Mouse (Mus musculus) MEL (cell line): ENCODE results near the gene Cables2. TPM values are rescaled to one million over a fixed set of nuclear protein-coding genes. Genes with fewer than 3 reads are reported as not detected.

Source experiments
- DNase-seq: peaks from one replicate; pipeline ENCODE4 v3.0.0; 2011; ENCODE audit warnings: low read depth, low spot score
- H3K27ac ChIP-seq: 2 replicates; pipeline ENCODE4 v1.5.1; 2012; ENCODE audit warnings: low read depth, mild to moderate bottlenecking, control low read depth, low read length, moderate library complexity; ENCODE audit not compliant: control insufficient read depth
- H3K27me3 ChIP-seq, 2 experiments: fragments of 150-350 bp in 1 of 2; sonication (generic) in 1 of 2; 2 replicates each; pipeline ENCODE4 v1.6.1; 2012; ENCODE audit warnings: low read length in 2 of 2, mild to moderate bottlenecking in 2 of 2, improper control_type of control experiment in 1 of 2, moderate library complexity in 1 of 2; ENCODE audit not compliant: insufficient read depth in 2 of 2, control insufficient read depth in 1 of 2
- H3K36me3 ChIP-seq, 2 experiments: 2 replicates each; pipeline ENCODE4 v1.6.1; 2012 to 2014; ENCODE audit warnings: low read length in 2 of 2, improper control_type of control experiment in 1 of 2, inconsistent platforms in 1 of 2, mild to moderate bottlenecking in 1 of 2; ENCODE audit not compliant: insufficient read depth in 2 of 2, control insufficient read depth in 1 of 2
- H3K4me1 ChIP-seq, 2 experiments: fragments of 150-350 bp in 1 of 2; sonication (generic) in 1 of 2; 2 replicates each; pipeline ENCODE4 v1.6.1; 2012; ENCODE audit warnings: low read length in 2 of 2, improper control_type of control experiment in 1 of 2, mild to moderate bottlenecking in 1 of 2; ENCODE audit not compliant: insufficient read depth in 2 of 2, control insufficient read depth in 1 of 2
- H3K4me3 ChIP-seq, 2 experiments: fragments of 150-350 bp in 1 of 2; sonication (generic) in 1 of 2; 2 replicates each; pipeline ENCODE4 v1.5.1; 2012; ENCODE audit warnings: low read depth in 2 of 2, low read length in 2 of 2, mild to moderate bottlenecking in 2 of 2, moderate library complexity in 2 of 2, control low read depth in 1 of 2, improper control_type of control experiment in 1 of 2; ENCODE audit not compliant: control insufficient read depth in 1 of 2, insufficient read depth in 1 of 2
- H3K79me2 ChIP-seq: 2 replicates; pipeline ENCODE4 v1.6.1; 2012; ENCODE audit warnings: mild to moderate bottlenecking, low read length, moderate library complexity; ENCODE audit not compliant: control insufficient read depth, poor library complexity, insufficient read depth
- H3K9ac ChIP-seq: 2 replicates; pipeline ENCODE4 v1.6.1; 2012; ENCODE audit warnings: low read depth, mild to moderate bottlenecking, control low read depth, low read length, moderate library complexity; ENCODE audit not compliant: control insufficient read depth, poor library complexity, severe bottlenecking
- H3K9me3 ChIP-seq: fragments of 150-350 bp; sonication (generic); replicated peaks from 2 replicates; pipeline ENCODE4 v1.6.1; 2012; ENCODE audit warnings: mild to moderate bottlenecking, low read length, improper control_type of control experiment, moderate library complexity; ENCODE audit not compliant: insufficient read depth
- BHLHE40 ChIP-seq: IDR thresholded peaks from 2 replicates; pipeline ENCODE4 v1.6.1; 2012; ENCODE audit warnings: low read depth, mild to moderate bottlenecking, inconsistent platforms, low read length, improper control_type of control experiment, borderline replicate concordance
- CHD1 ChIP-seq: IDR thresholded peaks from 2 replicates; pipeline ENCODE4 v1.6.1; 2012; ENCODE audit warnings: low read depth, mild to moderate bottlenecking, inconsistent platforms, low read length, improper control_type of control experiment
- CTCF ChIP-seq, 3 experiments: IDR thresholded peaks in 2 of 3; conservative IDR thresholded peaks in 1 of 3; 2 replicates each; pipeline ENCODE4 v1.5.1; 2011 to 2012; ENCODE audit warnings: low read length in 3 of 3, low read depth in 2 of 3, mild to moderate bottlenecking in 2 of 3, improper control_type of control experiment in 1 of 3, inconsistent platforms in 1 of 3, mixed read lengths in 1 of 3, moderate library complexity in 1 of 3; ENCODE audit not compliant: control insufficient read depth in 1 of 3, insufficient read depth in 1 of 3, poor library complexity in 1 of 3, severe bottlenecking in 1 of 3
- ELF1 ChIP-seq: IDR thresholded peaks from 2 replicates; pipeline ENCODE4 v1.6.1; 2014; ENCODE audit warnings: low read depth, mild to moderate bottlenecking, inconsistent platforms, low read length, improper control_type of control experiment, moderate library complexity
- EP300 ChIP-seq, 2 experiments: IDR thresholded peaks; 2 replicates each; pipeline ENCODE4 v1.6.1; 2011; ENCODE audit warnings: improper control_type of control experiment in 2 of 2, low read length in 2 of 2, low read depth in 1 of 2, mild to moderate bottlenecking in 1 of 2
- GABPA ChIP-seq: IDR thresholded peaks from 2 replicates; pipeline ENCODE4 v1.6.1; 2012; ENCODE audit warnings: low read depth, mild to moderate bottlenecking, inconsistent platforms, low read length, improper control_type of control experiment, moderate library complexity
- HCFC1 ChIP-seq: IDR thresholded peaks from 2 replicates; pipeline ENCODE4 v1.6.1; 2012; ENCODE audit warnings: low read depth, mild to moderate bottlenecking, inconsistent platforms, low read length, improper control_type of control experiment, moderate library complexity
- MAFK ChIP-seq: IDR thresholded peaks from 2 replicates; pipeline ENCODE4 v1.6.1; 2011; ENCODE audit warnings: low read depth, mild to moderate bottlenecking, low read length, improper control_type of control experiment, borderline replicate concordance
- MEF2A ChIP-seq: IDR thresholded peaks from 2 replicates; pipeline ENCODE4 v1.6.1; 2014; ENCODE audit warnings: low read depth, mild to moderate bottlenecking, inconsistent platforms, low read length, improper control_type of control experiment; ENCODE audit not compliant: poor library complexity, insufficient replicate concordance, severe bottlenecking; ENCODE audit errors: extremely low read depth
- MYC ChIP-seq: IDR thresholded peaks from 2 replicates; pipeline ENCODE4 v1.6.1; 2011; ENCODE audit warnings: low read depth, mild to moderate bottlenecking, low read length, improper control_type of control experiment, moderate library complexity
- POLR2A ChIP-seq, 2 experiments: IDR thresholded peaks; 2 replicates each; pipeline ENCODE4 v1.6.1; 2011 to 2012; ENCODE audit warnings: low read length in 2 of 2, mild to moderate bottlenecking in 2 of 2, control low read depth in 1 of 2, improper control_type of control experiment in 1 of 2, low read depth in 1 of 2, moderate library complexity in 1 of 2; ENCODE audit not compliant: control insufficient read depth in 1 of 2, insufficient read depth in 1 of 2, poor library complexity in 1 of 2
- RCOR1 ChIP-seq: IDR thresholded peaks from 2 replicates; pipeline ENCODE4 v1.6.1; 2012; ENCODE audit warnings: low read depth, mild to moderate bottlenecking, inconsistent platforms, low read length, improper control_type of control experiment
- SIN3A ChIP-seq: IDR thresholded peaks from 2 replicates; pipeline ENCODE4 v1.6.1; 2012; ENCODE audit warnings: low read length, improper control_type of control experiment, inconsistent platforms
- SMC3 ChIP-seq: IDR thresholded peaks from 2 replicates; pipeline ENCODE4 v1.6.1; 2011; ENCODE audit warnings: low read depth, low read length, improper control_type of control experiment
- TBP ChIP-seq: IDR thresholded peaks from 2 replicates; pipeline ENCODE4 v1.8.0; 2011; ENCODE audit warnings: low read depth, low read length, improper control_type of control experiment
- USF1 ChIP-seq: IDR thresholded peaks from 2 replicates; pipeline ENCODE4 v1.6.1; 2014; ENCODE audit warnings: low read depth, mild to moderate bottlenecking, inconsistent platforms, low read length, improper control_type of control experiment, moderate library complexity
- ZC3H11A ChIP-seq: IDR thresholded peaks from 2 replicates; pipeline ENCODE4 v1.6.1; 2012; ENCODE audit warnings: low read depth, mild to moderate bottlenecking, inconsistent platforms, low read length, improper control_type of control experiment
- ZKSCAN1 ChIP-seq: IDR thresholded peaks from 2 replicates; pipeline ENCODE4 v1.6.1; 2012; ENCODE audit warnings: low read depth, mild to moderate bottlenecking, inconsistent platforms, low read length, improper control_type of control experiment, moderate library complexity
- ZNF384 ChIP-seq: IDR thresholded peaks from 2 replicates; pipeline ENCODE4 v1.6.1; 2012; ENCODE audit warnings: low read depth, mild to moderate bottlenecking, inconsistent platforms, low read length, improper control_type of control experiment
- polyA plus RNA-seq, 2 experiments: library from polyadenylated mRNA; stranded (reverse) in 1 of 2; unstranded in 1 of 2; fragments of >175 nt in 1 of 2; fragments of >200 nt in 1 of 2; gene quantifications; 2 replicates each; pipeline versions ENCODE4 v1.2.1 to v1.2.4; 2012; ENCODE audit warnings: low replicate concordance in 2 of 2, low read depth in 1 of 2; ENCODE audit not compliant: insufficient read length in 2 of 2, insufficient read depth in 1 of 2, missing spikeins in 1 of 2
- total RNA-seq: library from RNA; depleted of rRNA; stranded (reverse); fragments of 300-350 nt; gene quantifications from 2 replicates; pipeline ENCODE4 v1.2.3, GENCODE M21; 2012

The Cables2 gene
- total and polyA plus RNA-seq, 3 experiments, result 10.7 to 16.7 TPM; not detected in 1

DNA sequence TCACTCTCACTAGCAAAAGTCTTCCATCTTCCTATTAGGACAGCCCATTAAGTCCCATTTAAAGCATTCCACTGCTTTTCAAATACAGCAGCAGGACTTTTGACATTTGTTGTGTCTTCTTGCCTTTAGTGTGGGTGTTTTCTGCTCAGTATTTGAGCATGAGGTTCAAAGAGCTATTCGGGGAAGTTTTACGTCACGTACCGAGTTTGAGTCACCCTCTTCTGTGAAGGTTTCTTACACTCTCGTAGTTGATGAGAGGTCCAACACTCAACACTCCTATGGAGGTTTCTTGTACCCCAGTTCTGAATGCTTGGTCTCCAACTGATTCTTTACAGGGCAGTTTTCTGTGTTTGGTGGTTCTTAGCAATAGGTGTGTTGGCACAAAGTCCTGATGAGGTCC lies 25.4 kb downstream of the Cables2 start:
- H3K27me3 ChIP-seq, result no peaks in the 10 kb centered on the region
- H3K9ac ChIP-seq, result no peak overlapping the region
- no peak overlapping the region for H3K27ac ChIP-seq
- no peak overlapping the region for H3K4me3 ChIP-seq
- DNase-seq, result no peak
- peaks cover 0 to 6% of the 10 kb centered on the region in 2 experiments; a peak in 1 of 4 replicates for H3K4me1 ChIP-seq
- no peaks in the 10 kb centered on the region for H3K9me3 ChIP-seq
- no peaks in the 10 kb centered on the region for H3K79me2 ChIP-seq
- H3K36me3 ChIP-seq, result no peaks in the 10 kb centered on the region; a peak in 1 of 4 replicates
- TF ChIP-seq MAFK (no peak), ZKSCAN1 (no peak), HCFC1 (no peak), BHLHE40 (no peak), EP300 (IDR thresholded peaks at IDR 0.05; ENCODE audit: low read depth in 1 of 2, low read length in 2 of 2) (no peak), ZNF384 (no peak), GABPA (no peak), CHD1 (no peak)

DNA sequence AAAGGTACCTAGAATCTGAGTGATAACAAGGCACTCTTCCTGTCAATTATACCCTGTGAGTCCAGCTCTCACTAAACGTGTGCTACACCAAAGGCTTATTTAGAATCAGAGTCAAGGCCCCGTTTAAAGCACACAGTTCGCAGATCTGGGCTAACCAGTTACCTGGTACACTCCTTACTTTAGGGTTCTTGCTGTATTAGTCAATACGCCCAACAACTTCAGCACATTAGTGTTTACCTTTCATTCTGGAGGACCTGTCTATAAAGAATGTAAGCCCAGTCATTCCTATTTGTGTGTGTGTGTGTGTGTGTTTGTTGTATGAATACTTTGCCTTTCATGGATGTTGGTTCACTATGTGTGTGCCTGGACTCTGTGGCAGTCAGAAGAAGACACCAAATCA lies 30.2 kb downstream of the Cables2 start:
- no peaks in the 10 kb centered on the region for H3K9me3 ChIP-seq
- no peak overlapping the region for H3K9ac ChIP-seq
- peaks cover 0 to 9% of the 10 kb centered on the region in 2 experiments; a peak in 2 of 4 replicates for H3K4me1 ChIP-seq
- DNase-seq, result no peak
- TF ChIP-seq MYC (no peak), SMC3 (no peak), ZC3H11A (no peak), TBP (no peak), USF1 (no peak), ZNF384 (no peak), ELF1 (no peak), SIN3A (no peak), POLR2A (IDR thresholded peaks at IDR 0.05; ENCODE audit: control insufficient read depth in 1 of 2, insufficient read depth in 1 of 2, low read depth in 1 of 2, low read length in 2 of 2, poor library complexity in 1 of 2) (no peak), RCOR1 (no peak), ZKSCAN1 (no peak), CTCF (IDR thresholded peaks at IDR 0.05 in 2 of 3, conservative IDR thresholded peaks at IDR 0.05 in 1 of 3; ENCODE audit: control insufficient read depth in 1 of 3, insufficient read depth in 1 of 3, low read depth in 2 of 3, low read length in 3 of 3, poor library complexity in 1 of 3, severe bottlenecking in 1 of 3) (no peak), MEF2A (no peak)
- H3K36me3 ChIP-seq, result peaks cover 0 to 5% of the 10 kb centered on the region in 2 experiments; a peak in 2 of 4 replicates
- H3K27ac ChIP-seq, result no peak overlapping the region
- no peaks in the 10 kb centered on the region for H3K27me3 ChIP-seq
- no peak overlapping the region for H3K4me3 ChIP-seq
- no peaks in the 10 kb centered on the region for H3K79me2 ChIP-seq
